Mouse (Mus musculus): ENCODE results near the gene Fam149b. TPM values are rescaled to one million over a fixed set of nuclear protein-coding genes. Genes with fewer than 3 reads are reported as not detected.

Gene Fam149b
- total and polyA plus RNA-seq, 3 experiments: 16.1 to 25.8 TPM; not detected in 1

DNA sequence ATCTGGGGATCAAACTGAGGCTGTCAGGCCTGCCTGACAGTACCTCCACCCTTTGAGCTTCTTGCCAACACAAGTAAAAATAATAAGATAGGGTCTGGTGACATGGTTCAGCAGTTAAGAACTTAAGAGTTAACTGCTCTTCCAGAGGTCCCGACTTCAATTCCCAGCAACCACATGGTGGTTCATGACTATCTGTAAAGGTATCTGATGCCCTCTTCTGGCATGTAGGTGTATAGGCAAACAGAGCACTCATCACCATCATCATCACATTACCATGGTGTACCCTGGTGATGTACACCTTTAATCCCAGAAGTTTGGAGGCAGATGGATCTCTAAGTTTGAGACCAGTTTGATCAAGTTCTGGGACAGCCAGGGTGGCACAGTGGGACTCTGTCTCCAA, 80.6 kb downstream of the Fam149b start:
- no peak for TF ChIP-seq MAX (IDR thresholded peaks at IDR 0.05; ENCODE audit: low read length)
- no peak for TF ChIP-seq CHD2 (IDR thresholded peaks at IDR 0.05; ENCODE audit: low read length)
- TF ChIP-seq POLR2AphosphoS5 (IDR thresholded peaks at IDR 0.05; ENCODE audit: borderline replicate concordance, low read depth, low read length): no peak
- TF ChIP-seq ZC3H11A (IDR thresholded peaks at IDR 0.05; ENCODE audit: low read depth, low read length): no peak
- no peak for TF ChIP-seq UBTF (IDR thresholded peaks at IDR 0.05; ENCODE audit: borderline replicate concordance, insufficient read depth, low read depth, low read length)
- TF ChIP-seq BHLHE40 (IDR thresholded peaks at IDR 0.05; ENCODE audit: borderline replicate concordance, low read depth, low read length): no peak
- no peak for TF ChIP-seq MAZ (IDR thresholded peaks at IDR 0.05; ENCODE audit: low read depth, low read length)
- no peak for TF ChIP-seq NRF1 (IDR thresholded peaks at IDR 0.05; ENCODE audit: insufficient read depth, low read depth, low read length, poor library complexity, severe bottlenecking)
- TF ChIP-seq ETS1 (IDR thresholded peaks at IDR 0.05; ENCODE audit: low read depth, low read length): no peak
- TF ChIP-seq CHD1 (IDR thresholded peaks at IDR 0.05; ENCODE audit: low read depth, low read length): no peak
- H3K79me2 ChIP-seq (ENCODE audit: control insufficient read depth, insufficient read depth, low read length, poor library complexity): no peaks in the 10 kb centered on the region
- H3K9me3 ChIP-seq (replicated peaks; ENCODE audit: insufficient read depth, low read length): no peaks in the 10 kb centered on the region
- H3K4me1 ChIP-seq (ENCODE audit: control insufficient read depth in 1 of 2, insufficient read depth in 2 of 2, low read length in 2 of 2): no peaks in the 10 kb centered on the region
- no peaks in the 10 kb centered on the region for H3K27me3 ChIP-seq (ENCODE audit: control insufficient read depth in 1 of 2, insufficient read depth in 2 of 2, low read length in 2 of 2)
- H3K9ac ChIP-seq (ENCODE audit: control insufficient read depth, low read depth, low read length, poor library complexity, severe bottlenecking): no peak overlapping the region
- DNase-seq (ENCODE audit: low read depth, low spot score): no peak
- H3K4me3 ChIP-seq (ENCODE audit: control insufficient read depth in 1 of 2, insufficient read depth in 1 of 2, low read depth in 2 of 2, low read length in 2 of 2): no peak overlapping the region
- no peak overlapping the region for H3K27ac ChIP-seq (ENCODE audit: control insufficient read depth, low read depth, low read length)
- no peaks in the 10 kb centered on the region for H3K36me3 ChIP-seq (ENCODE audit: control insufficient read depth in 1 of 2, insufficient read depth in 2 of 2, low read length in 2 of 2)

DNA sequence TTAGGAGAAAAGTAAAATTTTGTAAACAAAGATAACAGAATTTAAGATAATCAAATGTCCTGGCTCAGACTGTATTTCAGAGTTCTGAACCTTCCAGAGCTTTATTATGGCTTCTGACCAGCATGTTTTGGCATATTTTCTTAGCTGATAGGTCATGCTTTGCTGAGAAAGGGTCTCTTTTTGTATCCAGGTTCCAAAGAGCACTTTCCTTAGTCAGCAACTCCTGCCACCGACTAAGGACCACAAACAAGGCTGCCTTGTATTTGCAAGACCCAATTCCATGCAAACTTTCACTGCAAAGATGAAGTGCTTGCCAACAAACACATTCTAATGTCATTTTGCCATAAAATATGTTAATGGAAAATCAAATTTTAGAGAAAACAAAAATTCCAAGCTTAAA, 81.9 kb downstream of the Fam149b start:
- H3K79me2 ChIP-seq (ENCODE audit: control insufficient read depth, insufficient read depth, low read length, poor library complexity): no peaks in the 10 kb centered on the region
- DNase-seq (ENCODE audit: low read depth, low spot score): no peak
- no peaks in the 10 kb centered on the region for H3K9me3 ChIP-seq (replicated peaks; ENCODE audit: insufficient read depth, low read length)
- TF ChIP-seq HCFC1 (IDR thresholded peaks at IDR 0.05; ENCODE audit: low read depth, low read length) (no peak), BHLHE40 (IDR thresholded peaks at IDR 0.05; ENCODE audit: borderline replicate concordance, low read depth, low read length) (no peak), GATA1 (IDR thresholded peaks at IDR 0.05; ENCODE audit: low read depth, low read length) (no peak), RCOR1 (IDR thresholded peaks at IDR 0.05; ENCODE audit: low read depth, low read length) (no peak), NRF1 (IDR thresholded peaks at IDR 0.05; ENCODE audit: insufficient read depth, low read depth, low read length, poor library complexity, severe bottlenecking) (no peak), MYB (IDR thresholded peaks at IDR 0.05; ENCODE audit: low read depth, low read length) (no peak), TCF12 (IDR thresholded peaks at IDR 0.05; ENCODE audit: low read depth, low read length) (no peak), UBTF (IDR thresholded peaks at IDR 0.05; ENCODE audit: borderline replicate concordance, insufficient read depth, low read depth, low read length) (no peak), POLR2AphosphoS5 (IDR thresholded peaks at IDR 0.05; ENCODE audit: borderline replicate concordance, low read depth, low read length) (no peak)
- H3K4me3 ChIP-seq (ENCODE audit: control insufficient read depth in 1 of 2, insufficient read depth in 1 of 2, low read depth in 2 of 2, low read length in 2 of 2): no peak overlapping the region
- no peaks in the 10 kb centered on the region for H3K4me1 ChIP-seq (ENCODE audit: control insufficient read depth in 1 of 2, insufficient read depth in 2 of 2, low read length in 2 of 2)
- no peaks in the 10 kb centered on the region for H3K27me3 ChIP-seq (ENCODE audit: control insufficient read depth in 1 of 2, insufficient read depth in 2 of 2, low read length in 2 of 2)
- no peaks in the 10 kb centered on the region for H3K36me3 ChIP-seq (ENCODE audit: control insufficient read depth in 1 of 2, insufficient read depth in 2 of 2, low read length in 2 of 2)
- no peak overlapping the region for H3K27ac ChIP-seq (ENCODE audit: control insufficient read depth, low read depth, low read length)
- H3K9ac ChIP-seq (ENCODE audit: control insufficient read depth, low read depth, low read length, poor library complexity, severe bottlenecking): no peak overlapping the region
